Mouse (Mus musculus) ES-E14 (cell line): ENCODE results near the gene Tmprss4.

Experiments used
- CHD2 ChIP-seq: IDR thresholded peaks from 2 replicates; pipeline ENCODE4 v1.6.1; 2014; ENCODE audit warnings: mild to moderate bottlenecking, low read depth, low read length, inconsistent platforms
- MAFK ChIP-seq: IDR thresholded peaks from 2 replicates; pipeline ENCODE4 v1.6.1; 2014; ENCODE audit warnings: mild to moderate bottlenecking, low read depth, low read length, inconsistent platforms; ENCODE audit not compliant: insufficient read depth
- ZC3H11A ChIP-seq: IDR thresholded peaks from 2 replicates; pipeline ENCODE4 v1.6.1; 2012; ENCODE audit warnings: low read depth, mild to moderate bottlenecking, inconsistent platforms, low read length, borderline replicate concordance

- TF ChIP-seq MAFK (no peak), ZC3H11A (no peak), CHD2 (no peak)
These were observed 3.3 kb upstream of the Tmprss4 start for GRCm38 (mm10) chr9:45207015-45207743.
